Mouse (Mus musculus): ENCODE results near the gene Itk.
A peak's percentile ranks its signal among the peaks of the same experiment; 100 is the strongest.
"Not testable (repeated sequence)": the region's sequence is repeated elsewhere in the genome, so short reads cannot be mapped to it uniquely, and the experiment has no call there.

Gene Itk

DNA sequence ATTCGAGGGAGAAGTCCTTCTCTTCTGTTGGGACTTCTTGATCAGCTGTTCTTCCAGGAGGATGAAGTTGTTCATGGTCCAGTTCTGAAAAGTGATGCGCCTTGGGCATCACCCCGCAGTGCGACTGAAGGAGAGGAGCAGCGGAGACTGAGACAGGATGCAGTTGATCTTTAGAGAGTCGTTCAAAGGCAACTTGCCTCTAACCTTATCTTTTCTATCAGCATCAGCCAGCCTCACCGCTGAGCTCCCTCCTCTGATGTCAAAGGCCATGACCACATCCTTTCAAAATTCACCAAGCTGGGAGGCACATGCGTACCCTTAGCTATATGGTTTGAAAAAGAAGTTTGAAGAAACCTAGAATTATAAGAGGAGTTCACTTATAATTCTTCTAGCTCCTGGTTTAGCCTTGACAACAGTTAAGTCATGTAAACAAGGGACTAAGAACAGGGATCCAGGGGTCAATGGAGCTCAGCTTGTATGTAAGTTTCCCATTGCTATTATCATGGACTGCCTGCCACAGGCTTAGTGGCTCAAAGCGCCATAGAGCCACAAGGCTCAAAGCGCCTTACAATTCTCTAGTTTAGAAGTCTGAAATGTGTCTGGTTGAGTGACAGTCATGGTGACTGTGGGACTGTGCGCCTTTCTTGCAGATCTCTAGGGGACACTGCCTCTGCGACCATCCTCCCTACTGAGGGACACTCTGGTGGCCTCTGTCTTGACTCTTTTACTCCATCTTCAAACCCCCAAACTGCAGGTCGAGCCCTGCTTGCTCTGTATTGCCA is at the start of gene Itk:
Gene Itk (minus strand): TSS at position 180 of the 782 bp plus-strand sequence.
- no peak for DNase-seq (ENCODE audit: extremely low spot score, low read depth, low spot score)

DNA sequence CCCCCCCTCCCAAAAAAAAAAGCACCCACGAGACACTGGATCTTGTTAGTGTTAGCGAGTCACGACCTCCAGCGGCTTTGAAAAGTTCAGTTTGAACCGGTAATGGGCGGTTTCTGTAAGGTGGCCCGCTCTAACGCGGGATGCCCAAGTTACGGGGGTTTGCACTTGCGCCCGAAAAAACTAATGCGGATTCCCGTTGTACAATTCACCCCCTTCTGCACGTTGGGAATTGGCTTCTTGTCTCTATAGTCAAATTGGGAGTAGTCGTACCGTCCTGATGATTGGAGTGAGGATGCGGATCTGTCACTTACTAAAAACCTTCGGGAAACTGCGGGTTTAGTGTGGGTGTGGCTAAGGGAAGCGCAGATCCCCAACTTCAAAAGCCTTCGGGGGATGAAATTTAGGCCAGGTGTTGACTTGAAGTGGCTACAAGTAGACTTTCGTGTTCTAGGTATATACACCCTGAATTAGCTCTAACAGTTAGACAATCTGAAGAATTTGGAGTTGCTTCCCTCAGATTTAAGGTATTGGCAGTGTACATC is 48.2 kb upstream of the Itk start:
- no peak for DNase-seq (ENCODE audit: extremely low spot score, low read depth, low spot score)

DNA sequence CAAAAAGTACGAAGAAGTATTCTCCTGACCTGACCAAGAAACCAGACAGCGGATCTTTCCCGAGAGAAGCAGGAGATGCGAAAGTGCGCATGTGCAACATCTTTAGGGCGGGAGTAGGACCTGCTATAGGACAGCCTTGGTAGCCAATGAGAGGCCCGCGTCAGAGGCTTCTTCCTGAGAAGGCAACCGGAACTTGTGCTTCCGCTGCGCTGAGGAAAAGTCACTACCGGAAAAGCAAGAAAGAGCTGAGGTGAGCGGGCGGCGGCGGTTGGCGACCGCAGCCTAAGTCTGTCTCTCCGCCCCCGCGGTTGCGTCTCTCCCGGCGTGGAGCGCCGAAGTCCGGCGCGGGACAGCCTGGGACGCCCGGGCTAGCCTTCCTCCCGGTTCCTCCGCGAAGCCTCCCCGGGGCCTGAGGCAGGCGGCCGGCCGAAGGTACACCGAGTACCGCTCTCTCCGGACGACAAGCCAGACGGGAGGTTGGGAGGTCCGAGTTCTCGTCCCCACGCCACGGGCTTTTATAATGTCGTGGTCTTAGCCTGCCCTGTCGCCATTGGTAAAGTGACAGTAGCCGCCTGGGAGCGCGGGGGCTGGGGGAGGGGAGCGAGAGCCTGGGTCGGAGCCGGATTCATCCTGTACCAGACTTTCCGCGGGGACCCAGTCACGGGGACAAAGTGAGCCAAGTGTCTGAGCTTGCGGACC is 47.6 kb upstream of the Itk start, which contains the start of gene Med7:
Gene Med7 (plus strand): TSS at position 166 of the 699 bp plus-strand sequence.
- DNase-seq (ENCODE audit: extremely low spot score, low read depth, low spot score): peak; percentile 93

DNA sequence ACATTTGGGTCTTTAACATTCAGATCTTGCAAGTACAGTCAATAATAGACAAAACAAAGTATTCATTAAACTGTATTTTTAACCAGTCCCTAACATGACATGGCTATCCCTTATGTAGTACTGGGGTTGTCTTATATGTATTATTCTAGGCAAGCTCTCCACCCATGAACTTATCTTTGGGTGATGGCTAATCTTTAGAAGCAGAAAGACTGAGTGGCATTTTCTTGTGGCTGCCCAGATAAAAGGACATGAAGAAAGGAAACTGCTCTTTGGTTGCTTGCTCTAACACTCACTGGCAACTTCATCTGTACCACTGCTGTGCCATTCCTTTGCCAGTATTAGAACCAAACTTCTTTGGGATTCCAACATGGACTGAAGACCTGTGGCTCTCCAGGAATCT is 46.0 kb upstream of the Itk start:
- no peak for DNase-seq (ENCODE audit: extremely low spot score, low read depth, low spot score)

DNA sequence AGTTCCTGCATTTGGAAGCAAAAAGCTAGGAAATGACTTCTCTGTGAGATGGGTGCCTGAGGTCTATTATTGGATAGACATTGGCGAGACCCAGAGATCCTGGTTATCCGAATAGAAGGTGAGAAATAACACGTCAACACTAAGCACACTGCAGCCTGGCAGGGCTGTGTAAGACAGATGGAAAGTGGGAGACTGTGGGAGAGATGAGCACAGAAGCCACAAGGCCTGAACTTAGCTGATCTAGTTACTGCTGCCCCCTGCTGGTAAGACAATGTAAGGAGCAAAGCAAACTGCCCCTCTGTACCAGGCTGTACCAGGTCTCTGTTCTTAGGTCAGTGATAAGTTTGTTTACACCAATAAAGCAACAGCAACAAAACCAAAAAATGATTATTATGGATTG is 41.8 kb upstream of the Itk start:
- DNase-seq (ENCODE audit: extremely low spot score, low read depth, low spot score): no peak

DNA sequence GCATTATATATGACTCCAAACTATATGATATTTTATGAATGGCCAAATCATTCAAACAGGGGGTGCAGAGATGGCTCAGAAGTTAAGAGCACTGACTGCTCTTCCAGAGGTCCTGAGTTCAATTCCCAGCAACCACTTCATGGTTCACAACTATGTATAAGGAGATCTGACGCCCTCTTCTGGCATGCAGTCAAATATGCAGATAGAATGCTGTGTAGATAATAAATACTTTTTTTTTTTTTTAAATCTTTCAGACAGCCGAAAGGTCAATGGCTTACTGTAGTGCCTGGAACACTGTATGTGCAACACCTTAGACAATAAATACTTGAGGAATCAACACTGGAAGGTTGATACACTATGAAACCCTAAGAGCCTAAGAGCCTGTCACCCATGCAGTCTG is 40.8 kb upstream of the Itk start:
- DNase-seq (ENCODE audit: extremely low spot score, low read depth, low spot score): no peak

DNA sequence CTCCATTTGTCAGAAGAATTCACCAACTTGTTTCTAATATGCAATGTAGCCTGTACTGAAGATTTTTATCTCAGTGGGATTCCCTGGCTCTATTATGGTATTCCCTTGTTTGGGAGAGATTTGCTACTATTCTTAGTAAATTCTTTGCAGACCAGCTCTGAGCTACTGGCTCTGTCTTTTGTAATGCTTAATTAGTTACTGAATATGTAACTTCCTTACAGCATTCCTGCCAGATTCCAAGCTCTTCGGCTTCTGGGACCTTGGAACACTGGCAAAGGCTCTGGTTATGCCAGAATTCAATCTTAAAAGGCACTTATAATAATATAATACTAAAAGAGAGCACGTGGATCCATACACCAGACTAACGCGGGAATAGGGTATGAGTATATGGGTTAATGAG is 38.8 kb upstream of the Itk start:
- not testable (repeated sequence) for DNase-seq (ENCODE audit: extremely low spot score, low read depth, low spot score)

DNA sequence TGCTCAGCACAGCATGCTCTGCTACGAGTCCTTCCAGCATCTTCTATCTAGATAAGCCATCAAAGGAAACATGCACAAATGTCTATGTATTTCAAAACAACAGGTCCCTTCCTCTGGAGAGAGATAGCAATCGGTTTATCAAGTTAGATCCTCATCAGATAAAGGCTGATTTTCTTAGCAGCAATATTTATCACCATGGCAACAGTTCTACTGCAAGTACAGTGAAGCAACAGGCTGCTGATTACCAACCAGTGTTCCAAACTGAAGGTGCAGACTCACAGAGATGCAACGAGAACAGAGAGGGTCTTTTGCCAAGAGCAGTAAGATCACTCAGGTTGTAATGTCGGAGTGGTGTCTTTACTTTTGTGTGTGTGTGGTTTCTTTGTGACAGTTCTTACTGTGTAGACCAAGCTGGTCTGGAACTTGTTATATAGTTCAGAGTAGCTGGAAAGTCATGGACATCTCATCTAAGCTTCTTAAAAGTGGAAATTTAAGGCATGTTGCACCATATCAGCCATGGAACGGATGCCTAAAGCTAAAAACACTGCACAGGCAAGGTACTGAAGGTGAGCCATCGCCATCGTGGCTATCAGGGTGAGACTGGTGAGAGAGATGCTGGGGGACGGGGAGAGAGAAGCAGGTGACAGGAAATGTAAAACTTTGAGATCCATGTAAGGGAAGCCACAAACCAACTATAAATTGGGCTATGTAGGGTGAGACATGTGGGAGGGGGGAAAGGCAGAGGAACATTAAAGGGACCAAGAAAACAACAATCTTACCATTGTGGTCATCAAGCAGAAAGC is 32.0 kb upstream of the Itk start:
- DNase-seq (ENCODE audit: extremely low spot score, low read depth, low spot score): no peak

DNA sequence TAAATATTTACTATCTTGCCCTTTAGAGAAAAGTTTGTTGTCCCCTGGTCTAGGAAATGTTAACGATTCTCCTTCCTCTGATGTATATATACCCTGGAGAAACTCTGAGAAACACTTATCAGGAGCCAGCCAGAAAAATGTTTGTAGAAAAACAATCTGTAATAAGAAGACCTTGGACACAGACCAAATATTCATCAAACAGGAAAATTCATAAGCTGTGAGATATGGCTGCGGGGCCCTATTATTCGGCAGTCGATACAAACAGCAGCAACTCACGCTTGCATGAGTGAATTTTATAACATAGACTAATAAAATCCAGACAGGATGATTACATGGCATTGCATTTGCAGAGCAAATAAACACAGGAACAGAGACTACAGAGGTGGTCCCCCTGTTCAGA is 29.5 kb upstream of the Itk start:
- no peak for DNase-seq (ENCODE audit: extremely low spot score, low read depth, low spot score)

DNA sequence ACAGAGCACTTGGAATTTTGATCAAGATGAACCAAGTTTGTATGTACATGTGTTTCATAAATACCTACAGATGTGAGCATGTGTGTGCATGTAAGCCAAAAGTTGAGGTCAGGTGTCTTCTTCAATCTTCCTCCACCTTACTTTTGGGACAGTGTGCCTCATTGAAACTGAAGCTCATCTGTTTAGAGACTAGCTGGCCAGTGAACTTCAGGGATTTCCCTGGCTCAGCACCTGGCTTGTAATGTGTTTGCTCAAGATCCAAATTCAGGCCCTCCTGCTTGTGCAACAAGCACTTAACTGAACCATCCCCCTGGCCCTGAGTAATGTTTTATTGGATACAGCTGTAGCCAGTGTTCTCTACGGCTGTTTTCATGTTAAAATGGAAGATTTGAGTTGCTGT is 29.1 kb upstream of the Itk start:
- DNase-seq (ENCODE audit: extremely low spot score, low read depth, low spot score): no peak

DNA sequence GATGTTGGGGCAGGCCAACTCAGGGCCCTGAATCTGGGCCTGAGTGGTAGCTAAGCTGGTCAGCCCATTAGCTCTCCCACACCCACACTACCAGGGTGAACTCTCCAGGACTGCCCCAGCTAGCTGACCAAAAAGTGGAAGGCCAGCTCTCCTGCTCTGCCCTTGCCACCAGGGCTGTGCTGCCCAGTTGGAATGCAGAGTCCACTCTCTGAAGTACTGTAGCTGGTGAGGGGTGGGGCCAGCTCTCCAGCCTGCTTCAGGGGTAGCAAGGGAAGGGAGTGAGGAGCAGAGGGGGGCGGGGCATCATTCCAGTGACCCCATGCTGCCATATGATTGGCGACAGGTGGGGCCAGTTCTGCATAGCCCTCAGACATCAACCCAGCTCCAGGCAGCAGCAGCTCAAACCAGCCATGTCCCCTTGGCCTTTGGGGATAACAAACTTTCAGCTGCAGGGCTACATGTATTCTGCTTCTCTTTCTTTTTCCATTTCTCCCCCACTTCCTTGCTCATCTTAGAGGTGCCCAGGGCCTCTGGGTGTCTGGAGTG is 20.8 kb upstream of the Itk start:
- no peak for DNase-seq (ENCODE audit: extremely low spot score, low read depth, low spot score)

DNA sequence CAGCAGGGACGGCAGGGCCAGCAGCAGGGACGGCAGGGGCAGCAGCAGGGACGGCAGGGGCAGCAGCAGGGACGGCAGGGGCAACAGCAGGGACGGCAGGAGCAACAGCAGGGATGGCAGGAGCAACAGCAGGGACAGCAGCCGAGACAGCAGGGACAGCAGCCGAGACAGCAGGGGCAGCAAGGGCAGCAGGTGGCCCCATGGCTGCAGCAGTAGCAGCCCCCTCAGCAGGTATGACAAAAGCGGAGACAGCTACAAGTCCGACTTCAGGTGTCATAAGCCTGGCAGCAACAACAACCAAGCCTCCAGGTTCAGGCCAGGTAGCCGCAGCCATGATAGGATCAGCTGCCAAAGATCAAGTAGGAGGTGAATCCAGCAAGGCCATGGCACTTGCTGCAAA is 17.4 kb upstream of the Itk start:
- DNase-seq (ENCODE audit: extremely low spot score, low read depth, low spot score): no peak

DNA sequence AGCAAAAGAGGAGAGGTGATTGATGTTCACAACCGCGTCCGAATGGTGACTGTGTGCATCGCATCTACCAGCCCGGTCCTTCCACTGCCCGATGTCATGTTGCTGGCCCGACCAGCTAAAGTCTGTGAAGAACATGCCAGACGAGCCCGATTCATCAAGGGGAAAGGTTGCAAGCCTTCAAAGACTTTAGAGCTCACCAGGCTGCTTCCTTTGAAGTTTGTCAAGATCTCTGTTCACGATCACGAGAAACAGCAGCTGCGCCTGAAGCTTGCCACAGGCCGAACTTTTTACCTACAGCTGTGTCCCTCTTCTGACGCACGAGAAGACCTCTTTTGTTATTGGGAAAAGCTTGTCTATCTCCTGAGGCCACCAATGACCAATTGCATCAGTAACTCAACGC is 15.7 kb upstream of the Itk start:
- DNase-seq (ENCODE audit: extremely low spot score, low read depth, low spot score): no peak

DNA sequence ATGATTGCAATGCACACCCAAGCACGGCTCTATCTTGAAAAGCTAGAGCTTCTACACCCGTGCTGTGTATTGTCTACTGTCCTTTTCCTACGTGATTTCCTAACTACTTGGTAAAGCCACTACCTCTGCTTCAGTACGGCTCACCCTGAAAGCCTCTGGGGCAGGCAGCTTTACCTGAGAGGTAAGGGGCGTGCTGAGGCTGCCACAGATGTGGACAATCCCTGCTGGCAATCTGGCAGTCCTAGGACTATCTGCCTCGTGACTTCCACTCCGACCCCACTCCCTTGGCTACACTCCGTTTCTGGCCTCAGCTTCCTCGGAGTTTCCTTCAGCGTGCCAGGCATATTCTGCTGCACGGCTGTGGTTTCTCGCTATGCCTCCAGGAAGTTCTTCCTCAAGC is 12.2 kb upstream of the Itk start:
- DNase-seq (ENCODE audit: extremely low spot score, low read depth, low spot score): no peak

DNA sequence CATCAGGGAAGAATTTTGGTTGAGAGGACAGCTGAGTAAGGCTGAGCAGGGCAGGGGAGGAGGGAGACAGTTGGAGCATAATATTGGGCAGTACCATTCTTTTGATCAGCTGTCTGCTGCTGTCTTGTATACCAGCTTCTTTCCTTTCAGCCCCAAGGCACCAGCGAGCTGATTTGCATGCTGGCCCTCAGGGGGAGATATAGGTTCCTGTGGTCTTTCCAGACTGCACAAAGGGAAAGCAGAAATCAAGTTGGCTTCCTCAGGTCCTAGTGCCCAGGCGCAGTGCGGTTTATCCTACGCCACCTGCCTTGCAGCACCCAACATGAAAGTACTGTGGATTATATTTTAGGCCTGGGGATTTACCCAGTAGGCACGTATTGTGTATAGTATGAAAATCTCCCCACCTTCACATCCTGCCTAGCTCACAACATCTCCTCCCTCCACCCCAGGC is 9.6 kb upstream of the Itk start:
- no peak for DNase-seq (ENCODE audit: extremely low spot score, low read depth, low spot score)

DNA sequence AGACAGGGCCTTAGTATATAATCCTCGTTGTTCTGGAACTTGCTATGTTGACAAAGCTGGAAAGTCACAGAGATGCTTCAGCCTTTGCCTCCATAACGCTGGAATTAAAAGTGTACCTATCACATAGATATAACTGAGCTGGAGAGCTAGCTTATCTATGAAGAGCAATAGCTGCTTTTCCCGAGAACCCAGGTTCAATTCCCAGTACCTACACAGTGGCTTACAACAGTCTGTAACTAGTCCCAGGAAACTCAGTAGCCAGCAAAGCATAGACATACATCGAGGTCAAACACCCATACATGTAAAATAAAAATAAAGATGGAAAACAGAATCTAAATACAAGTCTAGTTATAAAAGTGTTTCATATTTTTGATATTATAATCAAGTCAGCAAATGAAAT is 9.2 kb upstream of the Itk start:
- no peak for DNase-seq (ENCODE audit: extremely low spot score, low read depth, low spot score)

DNA sequence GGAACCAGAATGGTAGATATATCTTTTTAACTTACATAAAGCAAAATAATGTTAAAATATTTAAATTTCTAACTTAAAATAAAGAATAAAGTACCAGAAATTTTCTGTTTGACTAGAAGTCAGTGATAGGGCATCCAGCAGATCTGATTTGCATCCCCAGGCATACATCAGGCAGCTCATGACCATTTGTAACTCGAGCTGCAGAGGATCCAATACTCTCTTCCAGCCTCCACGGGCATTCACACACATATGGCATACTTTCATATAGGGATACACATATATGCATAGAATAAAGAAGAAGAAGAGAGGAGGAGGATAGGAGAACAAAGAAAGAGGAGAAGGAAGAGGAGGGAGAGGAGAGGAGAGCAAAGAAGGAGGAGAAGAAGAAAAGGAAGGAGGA is 8.6 kb upstream of the Itk start:
- DNase-seq (ENCODE audit: extremely low spot score, low read depth, low spot score): no peak

DNA sequence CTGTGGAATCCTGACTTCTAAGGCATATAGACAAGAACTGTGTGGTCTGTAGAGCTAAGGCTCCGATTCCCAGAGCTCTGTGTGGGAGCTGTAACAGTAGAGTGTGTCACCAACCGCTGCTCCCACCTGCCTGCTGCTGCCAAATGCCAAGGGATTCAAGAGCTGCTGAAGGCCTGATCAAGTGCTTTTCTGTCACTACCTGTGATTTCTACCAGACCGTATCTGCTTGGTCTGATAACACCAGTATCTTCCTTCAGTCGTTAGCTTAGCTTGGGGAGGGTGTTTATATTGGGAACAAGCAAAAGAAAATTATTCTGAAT is 7.5 kb upstream of the Itk start:
- DNase-seq (ENCODE audit: extremely low spot score, low read depth, low spot score): no peak

DNA sequence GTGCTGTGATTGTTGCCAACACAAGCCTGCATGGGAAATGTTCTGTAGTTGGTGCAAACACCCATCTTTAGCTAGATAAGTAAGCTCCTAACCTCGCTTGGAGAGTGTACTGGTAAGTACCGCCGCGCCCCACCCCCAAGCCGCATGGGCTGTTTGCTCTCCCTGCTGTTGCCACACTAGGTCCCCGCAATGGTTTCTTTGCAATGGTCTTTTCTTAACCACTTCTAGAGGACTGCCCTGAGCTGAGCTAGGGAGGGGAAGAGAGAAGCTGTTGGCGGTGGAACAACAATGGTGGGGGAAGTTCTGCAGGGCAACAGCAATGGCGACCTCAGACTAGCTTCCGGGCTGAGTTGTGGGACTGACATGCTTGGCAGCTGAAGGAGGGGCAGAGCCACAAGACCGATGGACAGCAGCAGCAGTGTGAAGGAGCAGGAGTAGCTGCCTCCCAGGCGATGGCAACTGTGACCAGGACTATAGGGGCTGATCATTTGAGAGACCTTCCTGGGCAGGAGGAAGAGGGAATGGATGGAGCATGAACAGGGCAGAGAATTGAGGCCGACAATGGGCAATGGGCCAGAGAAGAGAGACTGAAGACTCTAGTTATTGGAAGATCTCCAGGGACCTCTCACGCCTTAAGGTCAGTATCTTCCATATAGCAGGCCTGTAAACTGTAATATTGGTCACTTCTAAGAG is 7.0 kb upstream of the Itk start, which contains the start of gene Fam71b:
Gene Fam71b (plus strand): TSS at position 393 of the 693 bp plus-strand sequence.
- DNase-seq (ENCODE audit: extremely low spot score, low read depth, low spot score): no peak

DNA sequence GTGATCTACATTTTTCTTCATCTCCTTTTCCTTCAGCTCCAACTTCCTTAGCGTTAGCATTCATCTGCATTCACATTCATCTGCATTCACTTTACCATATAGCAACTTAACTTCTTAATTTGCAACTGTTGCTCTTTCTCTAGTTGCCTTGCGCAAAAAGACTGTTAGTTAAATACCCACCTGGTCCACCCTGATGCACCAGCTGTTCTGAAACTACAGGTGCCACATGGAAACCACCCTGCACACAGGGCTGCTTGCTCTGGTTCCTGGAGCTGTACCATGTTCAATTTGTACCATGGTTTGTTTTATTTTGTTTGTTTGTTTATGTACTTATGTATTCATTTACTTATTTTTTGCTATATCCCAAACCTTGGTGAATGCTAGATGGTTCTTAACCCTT is 6.4 kb upstream of the Itk start:
- no peak for DNase-seq (ENCODE audit: extremely low spot score, low read depth, low spot score)

DNA sequence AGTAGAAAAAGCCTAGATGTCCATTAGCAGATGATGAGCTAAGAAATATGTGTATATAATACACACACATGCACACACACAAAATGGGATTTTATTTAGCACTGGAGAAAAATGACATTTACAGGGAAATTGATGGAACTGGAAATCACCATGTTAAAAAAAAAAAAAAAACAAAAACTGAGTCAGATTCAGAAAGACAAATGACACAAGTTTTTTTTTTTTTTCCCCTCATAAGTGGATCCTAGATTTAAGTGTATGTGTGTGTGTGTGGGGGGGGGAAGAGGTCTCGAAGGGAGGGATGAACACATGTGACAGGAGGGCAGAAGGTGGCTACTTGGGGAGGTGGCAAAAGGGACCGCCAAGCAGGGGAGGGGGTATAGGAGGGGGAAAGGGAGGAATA is 5.8 kb upstream of the Itk start:
- no peak for DNase-seq (ENCODE audit: extremely low spot score, low read depth, low spot score)
